Mouse (Mus musculus) lung, adult 18-20 months (tissue): ENCODE data around the gene Lrp3.
"Not testable (repeated sequence)": the region's sequence is repeated elsewhere in the genome, so short reads cannot be mapped to it uniquely, and the experiment has no call there.

ENCODE experiments used
- DNase-seq, 2 experiments: peaks; one replicate each; pipeline ENCODE4 v3.0.0; 2022; ENCODE audit warnings: mixed read lengths in 2 of 2

Gene Lrp3

GRCm38 (mm10) chr7:35215225-35215624 is at the start of gene Lrp3:
TSS of gene Lrp3 (minus strand) at chr7:35215498.
- DNase-seq, result peak; percentile 64 to 70

GRCm38 (mm10) chr7:35264746-35265145 is 49.4 kb upstream of the Lrp3 start:
- peak; percentile 40 to 54 for DNase-seq

- no peak for DNase-seq
Observed at GRCm38 (mm10) chr7:35263595-35264489, 48.5 kb upstream of the Lrp3 start.

- DNase-seq, result no peak
Observed at GRCm38 (mm10) chr7:35259384-35259783, 44.1 kb upstream of the Lrp3 start.

GRCm38 (mm10) chr7:35258294-35258693 is 43.0 kb upstream of the Lrp3 start:
- no peak for DNase-seq

GRCm38 (mm10) chr7:35252041-35252558 is 36.8 kb upstream of the Lrp3 start:
- peak; percentile 12 to 13 for DNase-seq

- DNase-seq, result not testable (repeated sequence)
Observed at GRCm38 (mm10) chr7:35237935-35238334, 22.6 kb upstream of the Lrp3 start.

- DNase-seq, result peak; percentile 64 to 78
Observed at GRCm38 (mm10) chr7:35235308-35235707, 20.0 kb upstream of the Lrp3 start.

GRCm38 (mm10) chr7:35234361-35235245 is 19.3 kb upstream of the Lrp3 start:
- peak; percentile 96 to 97 for DNase-seq

- DNase-seq, result no peak
Observed at GRCm38 (mm10) chr7:35233861-35234260, 18.6 kb upstream of the Lrp3 start.

- no peak for DNase-seq
Observed at GRCm38 (mm10) chr7:35232796-35233455, 17.6 kb upstream of the Lrp3 start.

GRCm38 (mm10) chr7:35230333-35230732 is 15.0 kb upstream of the Lrp3 start:
- DNase-seq, result no peak

- no peak for DNase-seq
Observed at GRCm38 (mm10) chr7:35220694-35221365, 5.5 kb upstream of the Lrp3 start.

- no peak for DNase-seq
Observed at GRCm38 (mm10) chr7:35215731-35216130, 433 bp upstream of the Lrp3 start.

- DNase-seq, result no peak
Observed at GRCm38 (mm10) chr7:35214442-35215222, 666 bp downstream of the Lrp3 start.

GRCm38 (mm10) chr7:35211791-35212190 is 3.5 kb downstream of the Lrp3 start:
- no peak for DNase-seq

- peak in 1 of 2 experiments; percentile 16 for DNase-seq
Observed at GRCm38 (mm10) chr7:35199755-35200154, 15.5 kb downstream of the Lrp3 start.

GRCm38 (mm10) chr7:35198981-35199754 is 16.1 kb downstream of the Lrp3 start:
- peak; percentile 32 to 39 for DNase-seq

- DNase-seq, result peak; percentile 30 to 40
Observed at GRCm38 (mm10) chr7:35197022-35197421, 18.3 kb downstream of the Lrp3 start.

- DNase-seq, result no peak
Observed at GRCm38 (mm10) chr7:35191276-35191675, 24.0 kb downstream of the Lrp3 start.
